Mouse (Mus musculus): ENCODE measurements at regions not wholly inside any gene's neighbourhood (a gene's known extent, or its start where the extent isn't known, plus 50 kb on each side); places are given as distances from the start of the nearest gene placed in this dataset.

- ChIA-PET CTCF (interaction anchor here in 1 of 4 experiments (0.6 kb wide), 1 partner anchor 749 kb away, joined by 3 read pairs; no protein-coding TSS in a partner anchor), POLR2A (no interaction called here)
Observed at GRCm38 (mm10) chr10:21712828-21713227, 119.9 kb downstream of the 1700020N01Rik start.

GRCm38 (mm10) chr10:21715436-21715835, 122.5 kb downstream of the 1700020N01Rik start:
- CTCF ChIA-PET, result no interaction called here
- POLR2A ChIA-PET, result interaction anchor here in 1 of 4 experiments (1.2 kb wide), 1 partner anchor 13 kb away, joined by 3 read pairs; no protein-coding TSS in a partner anchor

- ChIA-PET CTCF (no interaction called here), POLR2A (no interaction called here)
Observed at GRCm38 (mm10) chr10:21718189-21718588, 125.2 kb downstream of the 1700020N01Rik start.

- CTCF ChIA-PET, result no interaction called here
- POLR2A ChIA-PET, result no interaction called here
Observed at GRCm38 (mm10) chr10:21724351-21724750, 131.4 kb downstream of the 1700020N01Rik start.

- CTCF ChIA-PET, result no interaction called here
- POLR2A ChIA-PET, result interaction anchor here in 2 of 4 experiments (0.5 to 1.3 kb wide), 3 partner anchors 22 to 890 kb away, joined by 3 read pairs; no protein-coding TSS in a partner anchor
Observed at GRCm38 (mm10) chr10:21724999-21725398, 132.1 kb downstream of the 1700020N01Rik start.

- CTCF ChIA-PET, result no interaction called here
- POLR2A ChIA-PET, result interaction anchor here in 1 of 4 experiments (0.6 kb wide), 1 partner anchor 270 kb away, joined by 4 read pairs; no protein-coding TSS in a partner anchor
Observed at GRCm38 (mm10) chr10:21740256-21740655, 141.7 kb upstream of the Sgk1 start.

- ChIA-PET POLR2A (interaction anchor here in 1 of 4 experiments (1.6 kb wide), 1 partner anchor 247 kb away, joined by 3 read pairs; no protein-coding TSS in a partner anchor), CTCF (interaction anchor here in 1 of 4 experiments (0.6 kb wide), 1 partner anchor 81 kb away, joined by 4 read pairs; no protein-coding TSS in a partner anchor)
Observed at GRCm38 (mm10) chr10:21741575-21741974, 140.4 kb upstream of the Sgk1 start.

GRCm38 (mm10) chr10:21741976-21742745, 139.8 kb upstream of the Sgk1 start:
- CTCF ChIA-PET, result interaction anchor here in 1 of 4 experiments (0.6 kb wide), 1 partner anchor 81 kb away, joined by 4 read pairs; no protein-coding TSS in a partner anchor
- POLR2A ChIA-PET, result interaction anchor here in 1 of 4 experiments (0.8 to 1.6 kb wide), 2 partner anchors 104 to 247 kb away, joined by 3 to 5 read pairs; no protein-coding TSS in a partner anchor

- CTCF ChIA-PET, result interaction anchor here in 1 of 4 experiments (0.6 kb wide), 1 partner anchor 250 kb away, joined by 3 read pairs; no protein-coding TSS in a partner anchor
- POLR2A ChIA-PET, result interaction anchor here in 1 of 4 experiments (0.7 kb wide), 1 partner anchor 575 kb away, joined by 4 read pairs; no protein-coding TSS in a partner anchor
Observed at GRCm38 (mm10) chr10:21743396-21743795, 138.6 kb upstream of the Sgk1 start.

- ChIA-PET POLR2A (interaction anchor here in 2 of 4 experiments (0.8 to 3.0 kb wide), 7 partner anchors 84 to 248 kb away, joined by 3 to 24 read pairs (median 12); no protein-coding TSS in a partner anchor), CTCF (no interaction called here)
Observed at GRCm38 (mm10) chr10:21744341-21744955, 137.5 kb upstream of the Sgk1 start.

- ChIA-PET POLR2A (interaction anchor here (0.6 to 3.0 kb wide), 31 partner anchors 10 to 1405 kb away, joined by 3 to 24 read pairs (median 3); no protein-coding TSS in a partner anchor), CTCF (interaction anchor here in 3 of 4 experiments (0.5 to 1.2 kb wide), 5 partner anchors 48 to 1112 kb away, joined by 3 to 12 read pairs (median 4); no protein-coding TSS in a partner anchor)
Observed at GRCm38 (mm10) chr10:21745940-21746487, 136.0 kb upstream of the Sgk1 start.

- CTCF ChIA-PET, result interaction anchor here in 1 of 4 experiments (1.2 kb wide), 1 partner anchor 245 kb away, joined by 4 read pairs; no protein-coding TSS in a partner anchor
- POLR2A ChIA-PET, result interaction anchor here (0.6 to 3.0 kb wide), 24 partner anchors 9 to 312 kb away, joined by 3 to 24 read pairs (median 4); no protein-coding TSS in a partner anchor
Observed at GRCm38 (mm10) chr10:21746713-21747112, 135.3 kb upstream of the Sgk1 start.

- ChIA-PET CTCF (interaction anchor here in 1 of 4 experiments (0.6 kb wide), 1 partner anchor 69 kb away, joined by 3 read pairs; no protein-coding TSS in a partner anchor), POLR2A (interaction anchor here in 1 of 4 experiments (1.9 kb wide), 1 partner anchor 8 kb away, joined by 4 read pairs; no protein-coding TSS in a partner anchor)
Observed at GRCm38 (mm10) chr10:21751326-21751725, 130.7 kb upstream of the Sgk1 start.

- CTCF ChIA-PET, result no interaction called here
- POLR2A ChIA-PET, result no interaction called here
Observed at GRCm38 (mm10) chr10:21752392-21752791, 129.6 kb upstream of the Sgk1 start.

- CTCF ChIA-PET, result no interaction called here
Observed at GRCm38 (mm10) chr10:21754763-21755548, 127.0 kb upstream of the Sgk1 start.

GRCm38 (mm10) chr10:21755717-21756116, 126.3 kb upstream of the Sgk1 start:
- CTCF ChIA-PET, result no interaction called here
- POLR2A ChIA-PET, result interaction anchor here in 1 of 4 experiments (2.1 kb wide), 1 partner anchor 9 kb away, joined by 8 read pairs; no protein-coding TSS in a partner anchor

More at GRCm38 (mm10) chr10:21754763-21755548, 127.0 kb upstream of the Sgk1 start:
- POLR2A ChIA-PET, result interaction anchor here in 2 of 4 experiments (1.0 to 2.1 kb wide), 2 partner anchors 8 to 237 kb away, joined by 3 to 8 read pairs; no protein-coding TSS in a partner anchor

- POLR2A ChIA-PET, result interaction anchor here in 1 of 4 experiments (0.8 to 2.1 kb wide), 2 partner anchors 10 to 74 kb away, joined by 4 to 8 read pairs; no protein-coding TSS in a partner anchor
Observed at GRCm38 (mm10) chr10:21756811-21757210, 125.2 kb upstream of the Sgk1 start.

GRCm38 (mm10) chr10:21758122-21758521, 123.9 kb upstream of the Sgk1 start:
- ChIA-PET CTCF (interaction anchor here in 1 of 4 experiments (0.6 kb wide), 1 partner anchor 252 kb away, joined by 5 read pairs; no protein-coding TSS in a partner anchor), POLR2A (interaction anchor here in 1 of 4 experiments (0.6 kb wide), 1 partner anchor 513 kb away, joined by 3 read pairs; no protein-coding TSS in a partner anchor)

More at GRCm38 (mm10) chr10:21756811-21757210, 125.2 kb upstream of the Sgk1 start:
- CTCF ChIA-PET, result interaction anchor here in 1 of 4 experiments (0.6 kb wide), 1 partner anchor 74 kb away, joined by 3 read pairs; no protein-coding TSS in a partner anchor

Measured in embryonic stem cell, embryonic (primary cell).